Mouse (Mus musculus) spleen, adult 18-20 months (tissue): ENCODE data around the gene Rab39.

ENCODE experiments used
- DNase-seq, 2 experiments: peaks; one replicate each; pipeline ENCODE4 v3.0.0; 2022; ENCODE audit warnings: mixed read lengths in 2 of 2

The Rab39 gene

GRCm38 (mm10) chr9:53705992-53706696 lies at the start of gene Rab39:
TSS of gene Rab39 (minus strand) at chr9:53706232.
- DNase-seq: peak; percentile 89

GRCm38 (mm10) chr9:53754801-53755200 lies 48.8 kb upstream of the Rab39 start:
- DNase-seq: no peak

GRCm38 (mm10) chr9:53750899-53751298 lies 44.9 kb upstream of the Rab39 start:
- no peak for DNase-seq

- no peak for DNase-seq
Measured at GRCm38 (mm10) chr9:53750411-53750810, 44.4 kb upstream of the Rab39 start.

- DNase-seq: no peak
Measured at GRCm38 (mm10) chr9:53740829-53741404, 34.9 kb upstream of the Rab39 start.

- DNase-seq: peak; percentile 68 to 69
Measured at GRCm38 (mm10) chr9:53705491-53705991, 491 bp downstream of the Rab39 start.

- DNase-seq: no peak
Measured at GRCm38 (mm10) chr9:53702991-53703390, 3.0 kb downstream of the Rab39 start.

GRCm38 (mm10) chr9:53700496-53700895 lies 5.5 kb downstream of the Rab39 start:
- no peak for DNase-seq

GRCm38 (mm10) chr9:53695846-53696245 lies 10.2 kb downstream of the Rab39 start:
- DNase-seq: no peak

GRCm38 (mm10) chr9:53693718-53694117 lies 12.3 kb downstream of the Rab39 start:
- no peak for DNase-seq

GRCm38 (mm10) chr9:53691745-53692670 lies 14.0 kb downstream of the Rab39 start:
- DNase-seq: no peak

GRCm38 (mm10) chr9:53680851-53681250 lies 25.2 kb downstream of the Rab39 start:
- no peak for DNase-seq

GRCm38 (mm10) chr9:53676921-53677320 lies 29.1 kb downstream of the Rab39 start:
- no peak for DNase-seq

- peak; percentile 55 to 77 for DNase-seq
Measured at GRCm38 (mm10) chr9:53673571-53673970, 32.5 kb downstream of the Rab39 start.

- DNase-seq: peak; percentile 15 to 66
Measured at GRCm38 (mm10) chr9:53669680-53670219, 36.3 kb downstream of the Rab39 start, which contains the start of gene Cul5. TSS of gene Cul5 (minus strand) at chr9:53670014.

- peak; percentile 85 to 94 for DNase-seq
Measured at GRCm38 (mm10) chr9:53667020-53667669, 38.9 kb downstream of the Rab39 start.

GRCm38 (mm10) chr9:53666665-53667019 lies 39.4 kb downstream of the Rab39 start:
- no peak for DNase-seq

- no peak for DNase-seq
Measured at GRCm38 (mm10) chr9:53665428-53665827, 40.6 kb downstream of the Rab39 start.

- no peak for DNase-seq
Measured at GRCm38 (mm10) chr9:53664819-53665218, 41.2 kb downstream of the Rab39 start.

GRCm38 (mm10) chr9:53634796-53635195 lies 71.2 kb downstream of the Rab39 start:
- no peak for DNase-seq
